Mouse (Mus musculus) hindbrain, embryonic 11.5 days (tissue): Measurements from ENCODE around the gene Nhej1. TPM values are rescaled to one million over a fixed set of nuclear protein-coding genes. Genes with fewer than 3 reads are reported as not detected.

ENCODE experiments used
- ATAC-seq: fragments of 200-750 bp; cut with Nextera tagmentation; 2 replicates; pipeline ENCODE4 v1.8.0; 2017; ENCODE audit warnings: mild to moderate bottlenecking, moderate TSS enrichment, moderate library complexity; ENCODE audit not compliant: low FRiP score
- DNase-seq: peaks from one replicate; pipeline ENCODE4 v3.0.0-alpha.2; 2015; ENCODE audit warnings: low spot score
- H3K27ac ChIP-seq: fragments of 300-500 bp; sonication (generic); 2 replicates; pipeline ENCODE4 v1.5.1; 2014; ENCODE audit warnings: mild to moderate bottlenecking, low read depth, low read length
- H3K27me3 ChIP-seq: fragments of 300-500 bp; sonication (generic); 2 replicates; pipeline ENCODE4 v1.6.1; 2014; ENCODE audit warnings: mild to moderate bottlenecking, low read length, moderate library complexity, mixed read lengths; ENCODE audit not compliant: control insufficient read depth, insufficient read depth
- H3K36me3 ChIP-seq: fragments of 300-500 bp; sonication (generic); 2 replicates; pipeline ENCODE4 v1.6.1; 2014; ENCODE audit warnings: mild to moderate bottlenecking, low read length, moderate library complexity, mixed read lengths; ENCODE audit not compliant: control insufficient read depth, insufficient read depth
- H3K4me1 ChIP-seq: fragments of 300-500 bp; sonication (generic); replicated peaks from 2 replicates; pipeline ENCODE4 v1.6.1; 2014; ENCODE audit warnings: low read length, mixed read lengths; ENCODE audit not compliant: control insufficient read depth, insufficient read depth
- H3K4me2 ChIP-seq: fragments of 300-500 bp; sonication (generic); replicated peaks from 2 replicates; pipeline ENCODE4 v1.6.1; 2014; ENCODE audit warnings: mild to moderate bottlenecking, low read depth, low read length
- H3K4me3 ChIP-seq: fragments of 300-500 bp; sonication (generic); 2 replicates; pipeline ENCODE4 v1.5.1; 2014; ENCODE audit warnings: low read depth, low read length
- H3K9ac ChIP-seq: fragments of 300-500 bp; sonication (generic); 2 replicates; pipeline ENCODE4 v1.6.1; 2014; ENCODE audit warnings: low read depth, low read length
- H3K9me3 ChIP-seq: fragments of 300-500 bp; sonication (generic); 2 replicates; pipeline ENCODE4 v1.6.1; 2016; ENCODE audit warnings: low read length; ENCODE audit not compliant: control insufficient read depth
- WGBS: fragments of 180-500 bp; shearing (Covaris S2); extraction: QIAGEN DNeasy Blood & Tissue Kit; methylation state at CpG from one replicate; pipeline ENCODE4 v1.1.7; 2014; 5-methylcytosine and 5-hydroxymethylcytosine counted together
- polyA plus RNA-seq: library from polyadenylated mRNA; unstranded; fragments of >200 nt; fragmentation: Nextera tagmentation; extraction: Ambion mirVana; gene quantifications from 2 replicates; pipeline ENCODE4 v1.2.1, GENCODE M21; 2014

Nhej1 gene
- polyA plus RNA-seq, 1 experiment from 2014 or later: 15.2 TPM

DNA sequence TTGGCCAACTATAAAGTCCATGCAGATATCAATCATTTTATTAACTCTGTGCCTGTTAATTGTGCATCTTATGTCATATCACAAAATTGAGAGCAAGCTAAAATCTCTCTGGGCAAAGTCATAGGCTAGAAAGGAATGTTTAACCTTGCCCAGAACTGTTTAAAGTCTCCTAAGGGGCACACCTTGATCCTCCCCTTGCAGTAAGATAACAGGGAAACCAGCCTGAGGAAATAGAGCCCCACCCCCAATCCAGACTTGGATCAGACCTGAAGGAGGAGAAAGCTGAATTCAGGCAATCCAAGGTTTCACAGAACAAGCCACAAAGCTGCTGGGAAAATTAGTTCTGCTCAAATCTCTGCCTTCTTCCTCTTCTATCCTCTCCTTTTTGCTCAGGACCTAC lies 114.2 kb downstream of the Nhej1 start:
- H3K9me3 ChIP-seq: no peaks in the 10 kb centered on the region
- no peak overlapping the region for H3K4me3 ChIP-seq
- H3K4me2 ChIP-seq: no peak overlapping the region
- H3K9ac ChIP-seq: no peak overlapping the region
- H3K27ac ChIP-seq: no peak overlapping the region
- ATAC-seq (no peak), DNase-seq (no peak)
- H3K4me1 ChIP-seq: no peaks in the 10 kb centered on the region
- no peaks in the 10 kb centered on the region for H3K27me3 ChIP-seq
- H3K36me3 ChIP-seq: no peaks in the 10 kb centered on the region

DNA sequence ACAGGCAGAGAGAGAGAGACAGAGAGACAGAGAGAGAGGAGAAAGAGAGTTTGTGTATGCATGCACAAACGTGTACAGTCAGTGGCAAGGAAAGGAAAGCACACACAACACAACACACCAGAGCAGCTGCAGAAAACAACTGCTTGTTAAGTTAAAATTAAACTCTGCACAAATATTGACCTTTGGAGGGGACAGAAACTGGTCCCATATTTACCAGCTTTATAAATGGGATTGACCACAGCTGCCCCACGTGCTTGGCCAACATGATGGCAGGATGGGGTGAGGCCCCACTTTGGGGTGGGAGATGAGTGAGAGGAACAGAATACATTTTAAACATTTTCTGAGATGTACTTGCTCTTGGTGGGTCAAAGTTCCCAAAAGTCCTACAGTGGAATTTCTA lies 114.8 kb downstream of the Nhej1 start:
- H3K9ac ChIP-seq: no peak overlapping the region
- H3K27me3 ChIP-seq: no peaks in the 10 kb centered on the region
- H3K27ac ChIP-seq: no peak overlapping the region
- no peak overlapping the region for H3K4me2 ChIP-seq
- DNase-seq: no peak
- no peaks in the 10 kb centered on the region for H3K4me1 ChIP-seq
- H3K9me3 ChIP-seq: no peaks in the 10 kb centered on the region
- WGBS: 65% methylated on average over 2 of the region's 2 CpGs
- no peak for ATAC-seq
- H3K36me3 ChIP-seq: no peaks in the 10 kb centered on the region
- H3K4me3 ChIP-seq: no peak overlapping the region

DNA sequence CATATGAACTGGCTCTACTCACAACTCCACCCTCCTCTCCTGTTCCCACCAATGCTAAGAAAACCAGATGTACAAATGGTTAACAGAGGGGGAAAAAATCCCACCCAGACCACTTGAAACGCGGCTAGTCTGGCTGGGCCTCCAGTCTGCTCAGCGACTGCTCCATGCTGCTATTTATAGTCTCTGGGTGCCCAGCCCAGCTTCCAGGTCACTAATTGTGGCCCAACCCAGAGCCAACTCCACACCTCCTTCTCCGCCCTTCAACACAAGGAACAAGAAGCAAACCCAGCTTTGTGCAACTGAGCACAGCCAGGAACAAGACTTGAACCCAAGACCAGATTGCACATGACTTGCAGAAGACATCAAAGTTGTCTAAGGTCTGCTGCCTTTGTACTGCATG lies 119.0 kb downstream of the Nhej1 start:
- H3K36me3 ChIP-seq: no peaks in the 10 kb centered on the region
- no peaks in the 10 kb centered on the region for H3K27me3 ChIP-seq
- ATAC-seq (no peak), DNase-seq (no peak)
- H3K27ac ChIP-seq: no peak overlapping the region
- no peak overlapping the region for H3K9ac ChIP-seq
- H3K4me1 ChIP-seq: no peaks in the 10 kb centered on the region
- no peaks in the 10 kb centered on the region for H3K9me3 ChIP-seq
- no peak overlapping the region for H3K4me2 ChIP-seq
- H3K4me3 ChIP-seq: no peak overlapping the region
- 53% methylated on average over 4 of the region's 4 CpGs for WGBS

DNA sequence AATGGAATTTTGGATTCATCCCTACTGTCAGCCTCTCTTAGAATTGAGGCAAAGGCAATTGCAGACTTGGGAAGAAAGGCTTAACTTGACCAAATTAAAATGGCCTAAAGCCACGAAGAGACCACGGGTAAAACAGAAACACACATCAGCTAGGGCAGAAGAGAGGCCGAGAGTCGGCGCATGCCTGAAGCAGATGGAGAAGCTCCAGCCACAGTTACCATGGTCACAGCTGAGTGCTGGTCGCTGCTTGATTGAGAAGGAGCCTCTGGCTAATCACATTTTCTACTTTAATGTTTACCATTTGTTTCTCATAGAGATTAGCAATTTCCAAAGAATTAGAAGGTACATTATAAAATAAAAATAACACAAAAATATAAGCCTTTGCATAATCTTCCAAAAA lies 123.8 kb downstream of the Nhej1 start:
- 70% methylated on average over 6 of the region's 6 CpGs for WGBS
- H3K36me3 ChIP-seq: no peaks in the 10 kb centered on the region
- no peaks in the 10 kb centered on the region for H3K27me3 ChIP-seq
- H3K9me3 ChIP-seq: no peaks in the 10 kb centered on the region
- no peak overlapping the region for H3K4me2 ChIP-seq
- DNase-seq (no peak), ATAC-seq (no peak)
- no peak overlapping the region for H3K4me3 ChIP-seq
- no peak overlapping the region for H3K9ac ChIP-seq
- no peaks in the 10 kb centered on the region for H3K4me1 ChIP-seq
- no peak overlapping the region for H3K27ac ChIP-seq

DNA sequence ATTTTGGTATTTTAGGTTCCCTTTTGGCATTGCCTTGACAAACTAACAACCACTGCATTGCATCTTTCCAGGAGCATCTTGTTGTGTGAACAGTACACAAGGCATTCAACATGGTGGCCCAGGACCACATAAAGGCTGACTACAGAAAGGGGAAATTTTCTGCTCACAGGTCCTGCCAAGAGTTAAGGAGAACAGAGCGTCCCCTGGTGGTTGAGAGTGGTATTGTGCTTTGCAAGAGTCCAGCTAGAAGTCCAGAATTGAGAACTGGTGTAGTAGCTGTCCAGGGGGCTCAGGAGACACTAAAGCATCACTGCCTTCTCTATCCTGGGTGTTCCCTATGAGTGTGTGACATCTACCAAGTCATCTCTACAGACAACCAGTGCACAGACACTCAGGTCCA lies 124.5 kb downstream of the Nhej1 start:
- Histone ChIP-seq H3K4me1 (no peaks in the 10 kb centered on the region), H3K4me2 (no peak overlapping the region), H3K4me3 (no peak overlapping the region), H3K9me3 (no peaks in the 10 kb centered on the region), H3K36me3 (no peaks in the 10 kb centered on the region), H3K27ac (no peak overlapping the region), H3K27me3 (no peaks in the 10 kb centered on the region), H3K9ac (no peak overlapping the region)
- ATAC-seq: no peak
- DNase-seq: peak; percentile 71
- 0% methylated on average over 1 of the region's 1 CpGs for WGBS

DNA sequence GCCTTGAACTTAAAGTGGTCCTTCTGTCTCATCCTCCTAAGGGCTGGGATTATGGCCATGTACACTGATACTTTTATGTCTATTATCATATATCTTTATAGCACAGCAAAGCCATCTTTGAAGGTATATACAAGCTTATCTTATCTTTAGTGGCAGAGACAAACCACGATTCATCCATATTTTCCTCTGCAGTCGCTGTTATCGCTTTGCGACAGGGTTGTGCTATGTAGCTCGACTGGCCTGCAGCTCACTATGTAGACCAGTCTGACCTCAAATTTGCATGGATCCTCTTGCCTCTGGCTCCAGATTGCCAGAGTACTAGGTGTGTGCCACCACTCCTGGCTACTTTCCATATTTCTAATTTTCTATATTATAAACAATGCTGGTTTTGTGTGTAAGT lies 125.8 kb downstream of the Nhej1 start:
- 90% methylated on average over 5 of the region's 5 CpGs for WGBS
- DNase-seq (no peak), ATAC-seq (no peak)
- H3K27ac ChIP-seq: no peak overlapping the region
- no peaks in the 10 kb centered on the region for H3K9me3 ChIP-seq
- H3K36me3 ChIP-seq: no peaks in the 10 kb centered on the region
- H3K4me1 ChIP-seq: no peaks in the 10 kb centered on the region
- H3K9ac ChIP-seq: no peak overlapping the region
- H3K27me3 ChIP-seq: no peaks in the 10 kb centered on the region
- no peak overlapping the region for H3K4me2 ChIP-seq
- no peak overlapping the region for H3K4me3 ChIP-seq

DNA sequence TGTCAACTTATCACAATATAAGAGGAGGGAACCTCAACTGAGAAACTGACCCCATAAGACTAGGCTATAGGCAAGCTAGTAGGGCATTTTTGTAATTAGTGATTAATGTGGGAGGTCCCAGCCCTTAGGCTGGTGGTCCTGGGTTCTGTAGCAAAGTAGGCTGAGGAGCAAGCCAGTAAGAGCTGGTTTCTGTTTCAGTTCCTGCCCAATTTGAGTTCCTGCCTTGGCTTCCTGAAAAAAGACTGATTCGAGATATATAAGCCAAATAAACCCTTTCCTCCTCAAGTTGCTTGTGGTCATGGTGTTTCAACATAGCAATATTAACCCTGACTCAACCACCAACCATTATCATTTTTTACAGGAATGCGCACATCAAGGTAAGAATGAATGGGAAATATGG lies 127.8 kb downstream of the Nhej1 start:
- Histone ChIP-seq H3K27ac (no peak overlapping the region), H3K36me3 (no peaks in the 10 kb centered on the region), H3K4me2 (no peak overlapping the region), H3K4me1 (no peaks in the 10 kb centered on the region), H3K27me3 (no peaks in the 10 kb centered on the region), H3K9me3 (no peaks in the 10 kb centered on the region), H3K4me3 (no peak overlapping the region), H3K9ac (no peak overlapping the region)
- ATAC-seq (no peak), DNase-seq (no peak)
- 84% methylated on average over 2 of the region's 2 CpGs for WGBS

DNA sequence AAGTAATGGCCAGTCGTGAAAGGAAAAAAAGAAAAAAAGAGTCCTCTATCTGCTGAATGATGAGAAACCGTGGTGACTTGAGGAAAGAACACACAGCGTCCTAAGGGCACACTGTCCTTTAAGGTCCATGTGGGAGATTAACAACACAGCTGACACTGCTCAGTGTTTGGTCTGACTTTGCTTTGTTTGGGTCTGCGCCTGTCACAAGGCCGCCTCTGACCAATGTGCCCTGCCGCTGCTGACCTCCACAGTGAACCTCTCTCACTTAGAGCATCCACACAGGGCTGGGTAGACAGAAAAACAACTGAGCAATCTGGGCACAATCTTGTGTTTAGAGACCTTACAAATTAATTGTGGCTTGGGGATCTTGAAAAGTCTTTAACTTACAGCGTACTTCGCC lies 148.0 kb downstream of the Nhej1 start:
- 77% methylated on average over 8 of the region's 8 CpGs for WGBS
- no peak overlapping the region for H3K27ac ChIP-seq
- ATAC-seq: no peak

DNA sequence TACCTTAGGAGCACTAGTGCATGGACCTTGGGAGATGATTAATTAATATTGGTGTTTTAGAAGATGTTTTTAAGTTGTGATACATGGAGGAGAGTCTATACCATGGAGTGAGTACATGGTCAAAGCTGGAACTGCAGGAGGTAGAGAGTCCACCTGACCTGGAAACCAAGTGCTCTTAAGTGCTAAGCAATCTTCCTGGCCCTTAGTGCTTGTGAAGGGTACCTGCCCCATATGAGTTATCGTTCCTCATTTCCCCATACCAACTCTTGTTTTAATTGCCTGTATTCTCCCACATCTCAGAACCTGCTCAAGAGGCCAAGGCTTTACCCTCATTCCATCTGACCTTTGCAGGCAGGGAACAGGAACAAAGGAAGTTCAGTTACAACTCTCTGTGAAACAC lies 149.1 kb downstream of the Nhej1 start:
- Histone ChIP-seq H3K4me3 (no peak overlapping the region), H3K9me3 (no peaks in the 10 kb centered on the region), H3K4me2 (no peak overlapping the region), H3K4me1 (peaks cover 2% of the 10 kb centered on the region; the same call in 1 of the 2 replicates), H3K27ac (no peak overlapping the region), H3K36me3 (no peaks in the 10 kb centered on the region), H3K9ac (no peak overlapping the region), H3K27me3 (no peaks in the 10 kb centered on the region)
- WGBS: 94% methylated on average over 1 of the region's 1 CpGs
- no peak for DNase-seq
- no peak for ATAC-seq

More for the DNA sequence above, 148.0 kb downstream of the Nhej1 start:
- no peaks in the 10 kb centered on the region for H3K27me3 ChIP-seq
- no peaks in the 10 kb centered on the region for H3K9me3 ChIP-seq
- no peak overlapping the region for H3K4me2 ChIP-seq
- no peak overlapping the region for H3K4me3 ChIP-seq
- no peaks in the 10 kb centered on the region for H3K36me3 ChIP-seq
- DNase-seq: no peak
- H3K9ac ChIP-seq: no peak overlapping the region
- peaks cover 2% of the 10 kb centered on the region; the same call in 1 of the 2 replicates for H3K4me1 ChIP-seq
